8 mouse cellular contexts compared by ENCODE assay signal in the genomic region with DNA sequence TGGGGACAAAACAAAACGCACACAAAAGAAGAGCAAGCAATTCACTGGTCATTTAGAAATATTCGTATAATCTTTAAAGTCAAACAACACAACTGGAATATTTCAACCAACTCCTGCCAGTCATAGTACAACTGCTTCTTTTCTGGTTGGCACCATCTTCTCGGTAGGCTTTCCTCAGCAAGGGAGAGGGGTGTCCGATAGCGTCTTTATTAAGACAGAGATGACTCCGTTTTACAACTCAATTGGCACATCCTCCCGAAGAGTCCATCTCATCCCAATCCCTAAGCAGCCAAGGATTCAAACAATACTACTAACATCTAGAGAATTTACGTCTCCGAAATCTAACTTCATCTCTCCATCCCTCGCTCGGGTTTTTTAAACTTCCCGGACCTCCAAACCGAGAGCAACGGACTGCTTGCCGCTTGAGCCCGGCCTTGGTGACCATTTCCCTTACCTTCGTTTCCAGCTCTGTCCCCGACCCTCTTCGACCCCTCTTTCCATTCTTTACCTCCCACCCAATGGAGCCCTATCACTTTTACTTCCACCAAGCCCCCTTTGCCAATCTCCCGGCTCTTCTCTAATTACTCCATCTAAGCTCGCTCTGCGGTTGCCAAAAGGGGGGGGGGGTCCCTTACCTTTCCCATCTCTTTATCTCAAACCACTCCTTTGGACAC. TPM values are rescaled to one million over a fixed set of nuclear protein-coding genes. Genes with fewer than 3 reads are reported as not detected.
DNase-seq lines count a peak whose midpoint lies in the region; ATAC-seq lines count a peak whose summit lies in the region.

No protein-coding gene starts in this region.

- no peaks in the 10 kb centered on the region for H3K9me3 ChIP-seq in embryonic facial prominence, embryonic 15.5 days (replicated peaks)
- no peaks in the 10 kb centered on the region for H3K9me3 ChIP-seq in stomach, embryonic 15.5 days

- peaks cover 37% of the 10 kb centered on the region for H3K4me1 ChIP-seq in embryonic facial prominence, embryonic 15.5 days
- H3K4me1 ChIP-seq in stomach, embryonic 15.5 days: peaks cover 14% of the 10 kb centered on the region

- peaks cover 13% of the 10 kb centered on the region for H3K27me3 ChIP-seq in embryonic facial prominence, embryonic 15.5 days
- 0 out of 2 replicates have a peak, but pooled peaks cover 9% of the 10 kb centered on the region for H3K27me3 ChIP-seq in stomach, embryonic 15.5 days (replicated peaks)

- H3K9ac ChIP-seq in embryonic facial prominence, embryonic 15.5 days: peak overlapping the region; percentile 41; the same call in 1 of the 2 replicates
- H3K9ac ChIP-seq in stomach, embryonic 15.5 days: peak overlapping the region; percentile 58

- H3K36me3 ChIP-seq in embryonic facial prominence, embryonic 15.5 days: no peaks in the 10 kb centered on the region
- H3K36me3 ChIP-seq in stomach, embryonic 15.5 days: no peaks in the 10 kb centered on the region

- H3K27ac ChIP-seq in embryonic facial prominence, embryonic 15.5 days (replicated peaks): peak overlapping the region; percentile 63
- no peak overlapping the region for H3K27ac ChIP-seq in stomach, embryonic 15.5 days

- H3K4me3 ChIP-seq in embryonic facial prominence, embryonic 15.5 days (replicated peaks): peak overlapping the region; percentile 77
- peak overlapping the region; percentile 78 for H3K4me3 ChIP-seq in stomach, embryonic 15.5 days (replicated peaks)

- DNase-seq in cerebellum, adult 9-11 months: peak; percentile 26
- DNase-seq in cerebellum, postnatal 10 days: no peak
- peak; percentile 61 for DNase-seq in A20 (ENCODE audit: low read depth, low spot score)
- peak; percentile 11 for DNase-seq in liver
- no peak for DNase-seq in adrenal gland, postnatal 36 days

- peak overlapping the region; percentile 89 for H3K4me2 ChIP-seq in embryonic facial prominence, embryonic 15.5 days (replicated peaks)
- peak overlapping the region; percentile 93 for H3K4me2 ChIP-seq in stomach, embryonic 15.5 days

- 1% methylated on average over 22 of the region's 22 CpGs for WGBS in embryonic facial prominence, embryonic 15.5 days
- 2% methylated on average over 22 of the region's 22 CpGs for WGBS in stomach, embryonic 15.5 days

- no peak for ATAC-seq in embryonic facial prominence, embryonic 15.5 days (ENCODE audit: insufficient number of reproducible peaks, low FRiP score, low TSS enrichment, low read depth)
- no peak for ATAC-seq in stomach, embryonic 15.5 days (ENCODE audit: insufficient read depth, low FRiP score, low read depth)
- no peak for ATAC-seq in erythroid progenitor cell, adult 5-6 weeks (replicated peaks; ENCODE audit: low FRiP score, poor library complexity, severe bottlenecking)

RNA-seq across cellular contexts. Expression of gene Arid3b, which starts 0.6 kb away (rescaled TPM):
- 5.1 and 5.5 TPM in 2 replicates for polyA plus RNA-seq in embryonic facial prominence, embryonic 15.5 days (2015; fragmentation: Nextera tagmentation; extraction: Ambion mirVana)
- 5.9 and 6.0 TPM in 2 replicates for polyA plus RNA-seq in stomach, embryonic 15.5 days (2015; fragmentation: Nextera tagmentation; extraction: Ambion mirVana)
- 7.1 and 8.3 TPM in 2 replicates for total RNA-seq in erythroid progenitor cell, adult 5-6 weeks (2015; ENCODE audit: low replicate concordance)
- total RNA-seq in erythroid progenitor cell, adult 5-6 weeks (2017; ENCODE audit: low replicate concordance): 0.83 and 1.8 TPM in 2 replicates
- total RNA-seq in adrenal gland, postnatal 36 days (2021): 1 to 10 TPM; 3.8 to 6.7 TPM

Comparison
In these comparisons a context has a peak if more than half of its experiments do, and no peak if none do; other contexts are left out.
1. DNase-seq: peak in cerebellum, adult 9-11 months (single experiment), A20 (single experiment) and liver (single experiment); none in cerebellum, postnatal 10 days (0 of 2) and adrenal gland, postnatal 36 days (0 of 2).